Mouse (Mus musculus) MEL (cell line): Measurements from ENCODE around the gene S100a1. TPM values are rescaled to one million over a fixed set of nuclear protein-coding genes. Genes with fewer than 3 reads are reported as not detected.
A peak's percentile ranks its signal among the peaks of the same experiment; 100 is the strongest.

Source experiments
- DNase-seq: peaks from one replicate; pipeline ENCODE4 v3.0.0; 2011; ENCODE audit warnings: low read depth, low spot score
- H3K27ac ChIP-seq: 2 replicates; pipeline ENCODE4 v1.5.1; 2012; ENCODE audit warnings: low read depth, mild to moderate bottlenecking, control low read depth, low read length, moderate library complexity; ENCODE audit not compliant: control insufficient read depth
- H3K27me3 ChIP-seq, 2 experiments: fragments of 150-350 bp in 1 of 2; sonication (generic) in 1 of 2; 2 replicates each; pipeline ENCODE4 v1.6.1; 2012; ENCODE audit warnings: low read length in 2 of 2, mild to moderate bottlenecking in 2 of 2, improper control_type of control experiment in 1 of 2, moderate library complexity in 1 of 2; ENCODE audit not compliant: insufficient read depth in 2 of 2, control insufficient read depth in 1 of 2
- H3K36me3 ChIP-seq, 2 experiments: 2 replicates each; pipeline ENCODE4 v1.6.1; 2012 to 2014; ENCODE audit warnings: low read length in 2 of 2, improper control_type of control experiment in 1 of 2, inconsistent platforms in 1 of 2, mild to moderate bottlenecking in 1 of 2; ENCODE audit not compliant: insufficient read depth in 2 of 2, control insufficient read depth in 1 of 2
- H3K4me1 ChIP-seq, 2 experiments: fragments of 150-350 bp in 1 of 2; sonication (generic) in 1 of 2; 2 replicates each; pipeline ENCODE4 v1.6.1; 2012; ENCODE audit warnings: low read length in 2 of 2, improper control_type of control experiment in 1 of 2, mild to moderate bottlenecking in 1 of 2; ENCODE audit not compliant: insufficient read depth in 2 of 2, control insufficient read depth in 1 of 2
- H3K4me3 ChIP-seq, 2 experiments: fragments of 150-350 bp in 1 of 2; sonication (generic) in 1 of 2; 2 replicates each; pipeline ENCODE4 v1.5.1; 2012; ENCODE audit warnings: low read depth in 2 of 2, low read length in 2 of 2, mild to moderate bottlenecking in 2 of 2, moderate library complexity in 2 of 2, control low read depth in 1 of 2, improper control_type of control experiment in 1 of 2; ENCODE audit not compliant: control insufficient read depth in 1 of 2, insufficient read depth in 1 of 2
- H3K79me2 ChIP-seq: 2 replicates; pipeline ENCODE4 v1.6.1; 2012; ENCODE audit warnings: mild to moderate bottlenecking, low read length, moderate library complexity; ENCODE audit not compliant: control insufficient read depth, poor library complexity, insufficient read depth
- H3K9ac ChIP-seq: 2 replicates; pipeline ENCODE4 v1.6.1; 2012; ENCODE audit warnings: low read depth, mild to moderate bottlenecking, control low read depth, low read length, moderate library complexity; ENCODE audit not compliant: control insufficient read depth, poor library complexity, severe bottlenecking
- H3K9me3 ChIP-seq: fragments of 150-350 bp; sonication (generic); replicated peaks from 2 replicates; pipeline ENCODE4 v1.6.1; 2012; ENCODE audit warnings: mild to moderate bottlenecking, low read length, improper control_type of control experiment, moderate library complexity; ENCODE audit not compliant: insufficient read depth
- CHD1 ChIP-seq: IDR thresholded peaks from 2 replicates; pipeline ENCODE4 v1.6.1; 2012; ENCODE audit warnings: low read depth, mild to moderate bottlenecking, inconsistent platforms, low read length, improper control_type of control experiment
- CTCF ChIP-seq, 3 experiments: IDR thresholded peaks in 2 of 3; conservative IDR thresholded peaks in 1 of 3; 2 replicates each; pipeline ENCODE4 v1.5.1; 2011 to 2012; ENCODE audit warnings: low read length in 3 of 3, low read depth in 2 of 3, mild to moderate bottlenecking in 2 of 3, improper control_type of control experiment in 1 of 3, inconsistent platforms in 1 of 3, mixed read lengths in 1 of 3, moderate library complexity in 1 of 3; ENCODE audit not compliant: control insufficient read depth in 1 of 3, insufficient read depth in 1 of 3, poor library complexity in 1 of 3, severe bottlenecking in 1 of 3
- JUND ChIP-seq: IDR thresholded peaks from 2 replicates; pipeline ENCODE4 v1.6.1; 2011; ENCODE audit warnings: low read depth, mild to moderate bottlenecking, improper control_type of control experiment, low read length
- POLR2AphosphoS2 ChIP-seq: IDR thresholded peaks from 2 replicates; pipeline ENCODE4 v1.6.1; 2011; ENCODE audit warnings: low read length, improper control_type of control experiment
- RAD21 ChIP-seq: IDR thresholded peaks from 2 replicates; pipeline ENCODE4 v1.6.1; 2011; ENCODE audit warnings: mild to moderate bottlenecking, low read depth, low read length, improper control_type of control experiment
- TBP ChIP-seq: IDR thresholded peaks from 2 replicates; pipeline ENCODE4 v1.8.0; 2011; ENCODE audit warnings: low read depth, low read length, improper control_type of control experiment
- ZC3H11A ChIP-seq: IDR thresholded peaks from 2 replicates; pipeline ENCODE4 v1.6.1; 2012; ENCODE audit warnings: low read depth, mild to moderate bottlenecking, inconsistent platforms, low read length, improper control_type of control experiment
- ZMIZ1 ChIP-seq: IDR thresholded peaks from 2 replicates; pipeline ENCODE4 v1.6.1; 2012; ENCODE audit warnings: low read depth, mild to moderate bottlenecking, inconsistent platforms, low read length, improper control_type of control experiment, moderate library complexity
- polyA plus RNA-seq, 2 experiments: library from polyadenylated mRNA; stranded (reverse) in 1 of 2; unstranded in 1 of 2; fragments of >175 nt in 1 of 2; fragments of >200 nt in 1 of 2; gene quantifications; 2 replicates each; pipeline versions ENCODE4 v1.2.1 to v1.2.4; 2012; ENCODE audit warnings: low replicate concordance in 2 of 2, low read depth in 1 of 2; ENCODE audit not compliant: insufficient read length in 2 of 2, insufficient read depth in 1 of 2, missing spikeins in 1 of 2
- total RNA-seq: library from RNA; depleted of rRNA; stranded (reverse); fragments of 300-350 nt; gene quantifications from 2 replicates; pipeline ENCODE4 v1.2.3, GENCODE M21; 2012

The S100a1 gene
- total and polyA plus RNA-seq, 3 experiments: 14.4 to 22.2 TPM; not detected in 1

- peaks cover 2 to 14% of the 10 kb centered on the region in 2 experiments; a peak in 2 of 4 replicates for H3K4me1 ChIP-seq
- no peak for DNase-seq
- no peak overlapping the region for H3K4me3 ChIP-seq
- H3K9ac ChIP-seq: no peak overlapping the region
- no peaks in the 10 kb centered on the region for H3K9me3 ChIP-seq
- TF ChIP-seq RAD21: no peak
- TF ChIP-seq ZMIZ1: no peak
- TF ChIP-seq POLR2AphosphoS2: no peak
- TF ChIP-seq JUND: no peak
- peaks cover 39 to 80% of the 10 kb centered on the region in 2 experiments for H3K36me3 ChIP-seq
- peaks cover 20% of the 10 kb centered on the region for H3K79me2 ChIP-seq
- H3K27ac ChIP-seq: no peak overlapping the region
- H3K27me3 ChIP-seq: no peaks in the 10 kb centered on the region
Observed at GRCm38 (mm10) chr3:90503444-90503843, 10.7 kb downstream of the S100a1 start.

GRCm38 (mm10) chr3:90497597-90497996, 16.6 kb downstream of the S100a1 start:
- H3K9me3 ChIP-seq: no peaks in the 10 kb centered on the region
- TF ChIP-seq ZC3H11A: no peak
- 0 out of 2 replicates have a peak, but pooled peaks have one; percentile 10 for TF ChIP-seq POLR2AphosphoS2
- H3K4me3 ChIP-seq: no peak overlapping the region
- no peaks in the 10 kb centered on the region for H3K27me3 ChIP-seq
- DNase-seq: no peak
- H3K9ac ChIP-seq: no peak overlapping the region
- H3K4me1 ChIP-seq: no peaks in the 10 kb centered on the region
- peaks cover 2 to 35% of the 10 kb centered on the region in 2 experiments; a peak in 3 of 4 replicates for H3K36me3 ChIP-seq
- no peak overlapping the region for H3K27ac ChIP-seq
- H3K79me2 ChIP-seq: no peaks in the 10 kb centered on the region

- Histone ChIP-seq H3K9me3 (no peaks in the 10 kb centered on the region), H3K27ac (no peak overlapping the region), H3K79me2 (no peaks in the 10 kb centered on the region), H3K9ac (no peak overlapping the region), H3K4me3 (no peak overlapping the region), H3K27me3 (no peaks in the 10 kb centered on the region), H3K4me1 (peaks cover 0 to 4% of the 10 kb centered on the region in 2 experiments; a peak in 1 of 4 replicates), H3K36me3 (peaks cover 3 to 20% of the 10 kb centered on the region in 2 experiments)
- DNase-seq: no peak
- TF ChIP-seq TBP (no peak), CTCF (IDR thresholded peaks at IDR 0.05 in 2 of 3, conservative IDR thresholded peaks at IDR 0.05 in 1 of 3; ENCODE audit: control insufficient read depth in 1 of 3, insufficient read depth in 1 of 3, low read depth in 2 of 3, low read length in 3 of 3, poor library complexity in 1 of 3, severe bottlenecking in 1 of 3) (no peak), CHD1 (no peak), POLR2AphosphoS2 (peak; percentile 69; the same call in 1 of the 2 replicates)
- TF ChIP-seq, all 39 proteins: peak for 1
Observed at GRCm38 (mm10) chr3:90495850-90496525, 18.2 kb downstream of the S100a1 start.
